ENCODE assay signal across 17 mouse cellular contexts in the genomic region with DNA sequence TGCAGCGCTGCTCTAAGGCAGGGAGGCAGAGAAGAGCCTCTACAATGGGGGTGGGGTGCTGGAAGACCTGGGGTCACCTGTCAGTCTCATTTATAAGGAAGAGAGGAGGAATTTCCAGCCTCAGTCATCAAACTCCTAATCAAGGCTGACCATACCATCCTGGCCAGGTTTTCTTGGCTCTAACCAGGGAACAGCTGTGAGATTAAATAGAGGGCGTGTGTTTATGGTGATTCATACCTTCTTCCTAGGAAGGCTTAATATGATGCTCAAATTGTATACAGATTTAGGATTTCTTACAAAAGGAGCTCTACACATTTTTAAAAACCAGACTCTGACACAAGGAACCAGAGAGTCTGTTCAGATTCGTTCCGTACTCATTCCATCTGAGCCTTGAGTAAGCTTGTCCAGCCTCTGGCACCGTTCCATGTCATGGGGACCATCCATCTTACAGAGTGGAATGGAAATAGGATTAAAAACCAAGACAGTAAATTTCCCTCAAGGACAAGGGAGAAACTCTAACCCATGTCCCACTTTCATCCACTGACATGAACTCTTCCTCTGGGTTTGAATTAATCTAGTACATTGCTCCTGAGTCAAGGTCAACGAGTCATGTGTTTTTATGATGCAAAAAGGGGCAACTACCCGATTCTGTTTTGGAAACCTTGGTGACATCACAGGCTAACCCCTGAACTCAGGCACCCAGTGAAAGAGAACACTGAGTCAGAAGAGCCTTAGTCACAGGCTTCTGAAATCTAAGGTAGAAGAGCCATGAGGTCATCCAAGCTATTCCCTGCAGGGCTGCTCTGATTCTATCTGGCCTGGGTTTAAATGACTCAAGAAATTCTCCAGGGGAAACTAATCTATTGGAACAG. TPM values are rescaled to one million over a fixed set of nuclear protein-coding genes. Genes with fewer than 3 reads are reported as not detected.
DNase-seq lines count a peak whose midpoint lies in the region; ATAC-seq and TF ChIP-seq lines count a peak whose summit lies in the region.
"Had no signal": no experiment of that assay in that cellular context is flagged by ENCODE, and none has a peak within 500 bp of the region (broad histone marks: within the 10 kb centered on the region; RNA-seq: fewer than 3 reads in every experiment).

No protein-coding gene starts in this region.

- no peak for ATAC-seq in hindbrain, postnatal 0 days
- ATAC-seq in hindbrain, embryonic 11.5 days (ENCODE audit: low FRiP score), result no peak
- no peak for ATAC-seq in hindbrain, embryonic 13.5 days (ENCODE audit: low FRiP score)
- ATAC-seq in forebrain, embryonic 14.5 days, result no peak

- peaks cover 16% of the 10 kb centered on the region; the same call in 1 of the 2 replicates for H3K4me1 ChIP-seq in hindbrain, postnatal 0 days (ENCODE audit: insufficient read depth, low read length)
- H3K4me1 ChIP-seq in hindbrain, embryonic 11.5 days (replicated peaks; ENCODE audit: control insufficient read depth, insufficient read depth, low read length), result peaks cover 4% of the 10 kb centered on the region; the same call in 1 of the 2 replicates
- peaks cover 11% of the 10 kb centered on the region for H3K4me1 ChIP-seq in embryonic fibroblast, embryonic 13.5 days (ENCODE audit: control insufficient read depth, insufficient read depth, low read length)
- peaks cover 29% of the 10 kb centered on the region for H3K4me1 ChIP-seq in hindbrain, embryonic 13.5 days (replicated peaks)
- peaks cover 15% of the 10 kb centered on the region for H3K4me1 ChIP-seq in forebrain, embryonic 14.5 days (ENCODE audit: control insufficient read depth, insufficient read depth, low read length)

- no peak for TF ChIP-seq CTCF in hindbrain, postnatal 0 days (IDR thresholded peaks at IDR 0.05; ENCODE audit: low read depth)
- no peak for TF ChIP-seq CTCF in embryonic fibroblast, embryonic 13.5 days (IDR thresholded peaks at IDR 0.05; ENCODE audit: borderline replicate concordance, insufficient read depth, low read length)

- no peak for TF ChIP-seq POLR2A in embryonic fibroblast, embryonic 13.5 days (IDR thresholded peaks at IDR 0.05; ENCODE audit: low read depth, low read length)

- no peak overlapping the region for H3K4me3 ChIP-seq in hindbrain, postnatal 0 days (ENCODE audit: low read length)
- H3K4me3 ChIP-seq in hindbrain, embryonic 11.5 days (ENCODE audit: low read depth, low read length), result no peak overlapping the region
- H3K4me3 ChIP-seq in embryonic fibroblast, embryonic 13.5 days (ENCODE audit: insufficient read depth, low read length), result no peak overlapping the region
- H3K4me3 ChIP-seq in hindbrain, embryonic 13.5 days, result no peak overlapping the region
- H3K4me3 ChIP-seq in forebrain, embryonic 14.5 days (ENCODE audit: low read depth, low read length), result no peak overlapping the region

- H3K9ac ChIP-seq in hindbrain, postnatal 0 days (replicated peaks; ENCODE audit: low read length), result no peak overlapping the region
- no peak overlapping the region for H3K9ac ChIP-seq in hindbrain, embryonic 11.5 days (ENCODE audit: low read depth, low read length)
- no peak overlapping the region for H3K9ac ChIP-seq in hindbrain, embryonic 13.5 days
- no peak overlapping the region for H3K9ac ChIP-seq in forebrain, embryonic 14.5 days (ENCODE audit: low read length)

- no peak overlapping the region for H3K27ac ChIP-seq in hindbrain, postnatal 0 days
- H3K27ac ChIP-seq in hindbrain, embryonic 11.5 days (ENCODE audit: low read depth, low read length), result no peak overlapping the region
- peak overlapping the region; percentile 63 for H3K27ac ChIP-seq in embryonic fibroblast, embryonic 13.5 days (ENCODE audit: insufficient read depth, low read length)
- H3K27ac ChIP-seq in hindbrain, embryonic 13.5 days, result no peak overlapping the region; the same call in 1 of the 2 replicates
- no peak overlapping the region for H3K27ac ChIP-seq in forebrain, embryonic 14.5 days (ENCODE audit: low read depth, low read length)

- H3K9me3 ChIP-seq in hindbrain, postnatal 0 days (ENCODE audit: low read length), result no peaks in the 10 kb centered on the region
- H3K9me3 ChIP-seq in hindbrain, embryonic 11.5 days (ENCODE audit: control insufficient read depth, low read length), result no peaks in the 10 kb centered on the region
- no peaks in the 10 kb centered on the region for H3K9me3 ChIP-seq in hindbrain, embryonic 13.5 days
- H3K9me3 ChIP-seq in forebrain, embryonic 14.5 days (replicated peaks; ENCODE audit: control insufficient read depth, low read length), result no peaks in the 10 kb centered on the region

- no peaks in the 10 kb centered on the region for H3K27me3 ChIP-seq in hindbrain, postnatal 0 days (ENCODE audit: insufficient read depth, low read length)
- H3K27me3 ChIP-seq in hindbrain, embryonic 11.5 days (ENCODE audit: control insufficient read depth, insufficient read depth, low read length), result no peaks in the 10 kb centered on the region
- peaks cover 5% of the 10 kb centered on the region; the same call in 1 of the 2 replicates for H3K27me3 ChIP-seq in hindbrain, embryonic 13.5 days
- H3K27me3 ChIP-seq in forebrain, embryonic 14.5 days (replicated peaks; ENCODE audit: control insufficient read depth, insufficient read depth, low read length), result no peaks in the 10 kb centered on the region

- H3K4me2 ChIP-seq in hindbrain, postnatal 0 days (ENCODE audit: low read depth, low read length), result no peak overlapping the region
- H3K4me2 ChIP-seq in hindbrain, embryonic 11.5 days (replicated peaks; ENCODE audit: low read depth, low read length), result no peak overlapping the region
- no peak overlapping the region for H3K4me2 ChIP-seq in hindbrain, embryonic 13.5 days
- no peak overlapping the region for H3K4me2 ChIP-seq in forebrain, embryonic 14.5 days (ENCODE audit: low read length)

- DNase-seq in hindbrain, postnatal 0 days (ENCODE audit: low spot score), result peak; percentile 38
- no peak for DNase-seq in hindbrain, embryonic 11.5 days (ENCODE audit: low spot score)
- peak; percentile 46 for DNase-seq in 416B (ENCODE audit: low read depth)
- DNase-seq in adipocyte (ENCODE audit: low spot score), result peak; percentile 4
- no peak for DNase-seq in heart, postnatal 25 days (ENCODE audit: low spot score)
- DNase-seq in forebrain, embryonic 14.5 days (ENCODE audit: low spot score), result no peak
- DNase-seq: embryo, embryonic 11 days; heart, postnatal 10 days; kidney, adult 9 months; layer of hippocampus, postnatal 36 days; spleen, adult 18-20 months; thymus, postnatal 4 days had no signal

- intact Hi-C loops in heart, postnatal 25 days (cut with DNase I), result no loop called here

- WGBS in hindbrain, postnatal 0 days, result 79% methylated on average over 7 of the region's 7 CpGs
- 89% methylated on average over 7 of the region's 7 CpGs for WGBS in hindbrain, embryonic 11.5 days
- 86% methylated on average over 7 of the region's 7 CpGs for WGBS in hindbrain, embryonic 13.5 days
- 87% methylated on average over 7 of the region's 7 CpGs for WGBS in forebrain, embryonic 14.5 days

- peaks cover 36% of the 10 kb centered on the region for H3K36me3 ChIP-seq in hindbrain, postnatal 0 days (ENCODE audit: insufficient read depth, low read length)
- H3K36me3 ChIP-seq in hindbrain, embryonic 11.5 days (ENCODE audit: control insufficient read depth, insufficient read depth, low read length), result no peaks in the 10 kb centered on the region
- H3K36me3 ChIP-seq in hindbrain, embryonic 13.5 days, result peaks cover 55% of the 10 kb centered on the region
- peaks cover 47% of the 10 kb centered on the region for H3K36me3 ChIP-seq in forebrain, embryonic 14.5 days (ENCODE audit: control insufficient read depth, insufficient read depth, low read length)

RNA-seq across cellular contexts. Expression of a gene that starts 16.7 kb away (rescaled TPM):
- 0.58 TPM in 1 of 2 replicates, not detected in the other for total RNA-seq in hindbrain, postnatal 0 days (2014; rRNA removed)
- polyA plus RNA-seq in hindbrain, postnatal 0 days (2015; fragmentation: Nextera tagmentation; extraction: Ambion mirVana), result not detected in 2 replicates
- polyA plus RNA-seq in hindbrain, embryonic 11.5 days (2014; fragmentation: Nextera tagmentation; extraction: Ambion mirVana), result not detected in 2 replicates
- polyA plus RNA-seq in embryonic fibroblast, embryonic 13.5 days (2011; ENCODE audit: insufficient read length, low read depth, missing spikeins), result not detected in 2 replicates
- total RNA-seq in heart, postnatal 25 days (2021), result not detected
- polyA plus RNA-seq in hindbrain, embryonic 13.5 days (2015; fragmentation: Nextera tagmentation; extraction: Ambion mirVana), result not detected in 2 replicates
- not detected in 2 replicates for polyA plus RNA-seq in forebrain, embryonic 14.5 days (2014; fragmentation: Nextera tagmentation; extraction: Ambion mirVana)
- total RNA-seq: layer of hippocampus, postnatal 36 days; megakaryocyte progenitor cell, adult 5-6 weeks had no signal
- polyA plus RNA-seq: forebrain, embryonic 11.5 days; gonadal fat pad, adult 2 months had no signal

RNA-seq across cellular contexts. Expression of a gene that starts 22.5 kb away (rescaled TPM):
- total RNA-seq in hindbrain, postnatal 0 days (2014; rRNA removed), result 38.5 and 51.4 TPM in 2 replicates
- 16.4 and 17.4 TPM in 2 replicates for polyA plus RNA-seq in hindbrain, postnatal 0 days (2015; fragmentation: Nextera tagmentation; extraction: Ambion mirVana)
- polyA plus RNA-seq in hindbrain, embryonic 11.5 days (2014; fragmentation: Nextera tagmentation; extraction: Ambion mirVana), result 3.3 and 5.7 TPM in 2 replicates
- polyA plus RNA-seq in embryonic fibroblast, embryonic 13.5 days (2011; ENCODE audit: insufficient read length, low read depth, missing spikeins), result 0.62 and 0.76 TPM in 2 replicates
- 10 to 100 TPM in 1 of 2 experiments, 1 to 10 TPM in 1; 9.5 to 11.2 TPM for total RNA-seq in heart, postnatal 25 days (2021)
- 5.3 and 6.4 TPM in 2 replicates for polyA plus RNA-seq in hindbrain, embryonic 13.5 days (2015; fragmentation: Nextera tagmentation; extraction: Ambion mirVana)
- 23.9 and 28.6 TPM in 2 replicates for polyA plus RNA-seq in forebrain, embryonic 14.5 days (2014; fragmentation: Nextera tagmentation; extraction: Ambion mirVana)
- total RNA-seq: megakaryocyte progenitor cell, adult 5-6 weeks had no signal

RNA-seq across cellular contexts. Expression of a gene that starts 31.1 kb away (rescaled TPM):
- total RNA-seq in hindbrain, postnatal 0 days (2014; rRNA removed), result 21.6 and 61.1 TPM in 2 replicates
- polyA plus RNA-seq in hindbrain, postnatal 0 days (2015; fragmentation: Nextera tagmentation; extraction: Ambion mirVana), result 48.9 and 51.7 TPM in 2 replicates
- polyA plus RNA-seq in hindbrain, embryonic 11.5 days (2014; fragmentation: Nextera tagmentation; extraction: Ambion mirVana), result 51.9 and 53.4 TPM in 2 replicates
- polyA plus RNA-seq in embryonic fibroblast, embryonic 13.5 days (2011; ENCODE audit: insufficient read length, low read depth, missing spikeins), result 47.0 and 51.7 TPM in 2 replicates
- 10 to 100 TPM; 56.9 to 63.9 TPM for total RNA-seq in heart, postnatal 25 days (2021)
- 46.3 and 48.5 TPM in 2 replicates for polyA plus RNA-seq in hindbrain, embryonic 13.5 days (2015; fragmentation: Nextera tagmentation; extraction: Ambion mirVana)
- 47.5 and 52.2 TPM in 2 replicates for polyA plus RNA-seq in forebrain, embryonic 14.5 days (2014; fragmentation: Nextera tagmentation; extraction: Ambion mirVana)

Comparison
In these comparisons a context has a peak if more than half of its experiments do, and no peak if none do; other contexts are left out.
1. DNase-seq: peak in hindbrain, postnatal 0 days (single experiment), 416B (single experiment) and adipocyte (single experiment); none in hindbrain, embryonic 11.5 days (single experiment), heart, postnatal 25 days (single experiment) and forebrain, embryonic 14.5 days (single experiment).